Mouse (Mus musculus) erythroblast, embryonic 14.5 days (primary cell): ENCODE measurements around the gene Spata2.

Experiments
- GATA1 ChIP-seq: IDR thresholded peaks from 2 replicates; pipeline ENCODE4 v1.6.1; 2012; ENCODE audit warnings: low read length, inconsistent platforms, mixed read lengths
- TAL1 ChIP-seq: IDR thresholded peaks from 3 replicates; pipeline ENCODE4 v1.6.1; 2012; ENCODE audit warnings: low read length, inconsistent platforms, mixed read lengths

DNA sequence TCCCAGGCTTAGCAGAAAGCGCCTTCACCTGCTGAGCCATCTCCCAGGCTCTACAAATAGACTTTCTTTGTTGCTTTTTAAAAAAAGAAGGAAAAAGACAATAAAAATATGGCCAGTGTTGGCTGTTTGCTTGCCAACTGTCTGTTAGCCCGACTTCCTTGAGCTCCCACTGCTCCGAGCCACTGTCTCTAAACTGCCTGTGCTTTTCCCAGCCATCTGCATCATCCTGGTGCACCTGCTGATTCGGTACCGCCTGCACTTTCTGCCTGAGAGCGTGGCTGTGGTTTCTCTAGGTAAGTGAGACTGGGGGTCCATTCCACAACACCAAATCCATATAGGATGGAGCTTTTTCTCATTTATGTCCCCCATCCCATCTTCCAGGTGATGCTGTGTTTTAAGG is 58.1 kb downstream of the Spata2 start:
- TF ChIP-seq GATA1 (no peak), TAL1 (no peak)
